Mouse (Mus musculus) bone marrow, adult 2 months (tissue): ENCODE results near the gene Cebpb.

Experiments used
- CTCF ChIP-seq: fragments of 200-500 bp; IDR thresholded peaks from 2 replicates; pipeline ENCODE4 v1.5.1; 2011; ENCODE audit warnings: low read length, control low read depth; ENCODE audit not compliant: control insufficient read depth, insufficient read depth
- POLR2A ChIP-seq: fragments of 200-500 bp; IDR thresholded peaks from 2 replicates; pipeline ENCODE4 v1.6.1; 2011; ENCODE audit warnings: low read depth, mild to moderate bottlenecking, control low read depth, low read length, borderline replicate concordance; ENCODE audit not compliant: control insufficient read depth

DNA sequence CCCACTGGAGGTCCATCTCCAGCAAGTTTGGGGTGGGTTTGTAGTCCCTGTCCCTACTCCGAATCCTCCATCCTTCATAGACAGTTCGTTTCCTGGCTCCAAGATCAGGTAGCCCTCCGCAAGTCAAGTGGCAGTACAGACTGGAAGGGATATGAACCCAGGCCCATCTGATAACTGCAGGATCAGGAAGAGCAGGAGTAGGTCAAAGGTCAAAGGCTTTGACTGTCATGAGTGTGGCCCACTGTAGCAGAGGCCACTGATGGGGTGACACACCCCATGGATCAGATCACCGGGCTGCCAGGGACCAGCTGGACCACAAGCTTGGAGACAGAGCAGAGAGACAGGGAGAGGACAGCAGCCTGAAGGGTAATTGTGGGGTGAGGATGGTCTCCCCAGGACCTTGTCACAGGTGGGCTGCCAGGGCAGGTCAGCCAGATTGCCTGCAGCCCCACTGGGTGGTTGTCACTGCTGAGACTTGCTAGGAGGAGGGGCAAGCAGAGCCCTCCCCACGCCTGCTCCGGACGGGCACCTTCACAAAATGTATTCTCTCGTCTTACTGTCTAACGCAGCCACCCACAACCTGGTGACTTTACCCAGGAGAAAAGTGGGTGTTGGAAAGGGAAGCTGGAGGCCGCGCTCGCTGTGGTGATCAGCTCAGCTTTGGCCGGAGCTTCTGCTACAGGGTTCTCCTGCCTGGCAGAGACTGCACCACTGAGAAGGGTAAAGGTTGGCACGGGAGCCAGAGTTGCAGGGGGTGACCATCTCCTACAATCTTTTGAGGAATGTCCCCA is 3.4 kb downstream of the Cebpb start:
- no peak for TF ChIP-seq CTCF
- TF ChIP-seq POLR2A, result peak; percentile 11; the same call in 1 of the 2 replicates
